Mouse (Mus musculus) frontal cortex, postnatal 36 days (tissue): ENCODE data around the gene Olfr1164.

ENCODE experiments used
- DNase-seq, 2 experiments: peaks; one replicate each; pipeline ENCODE4 v3.0.0; 2022; ENCODE audit warnings: low spot score in 2 of 2

Gene Olfr1164

DNA sequence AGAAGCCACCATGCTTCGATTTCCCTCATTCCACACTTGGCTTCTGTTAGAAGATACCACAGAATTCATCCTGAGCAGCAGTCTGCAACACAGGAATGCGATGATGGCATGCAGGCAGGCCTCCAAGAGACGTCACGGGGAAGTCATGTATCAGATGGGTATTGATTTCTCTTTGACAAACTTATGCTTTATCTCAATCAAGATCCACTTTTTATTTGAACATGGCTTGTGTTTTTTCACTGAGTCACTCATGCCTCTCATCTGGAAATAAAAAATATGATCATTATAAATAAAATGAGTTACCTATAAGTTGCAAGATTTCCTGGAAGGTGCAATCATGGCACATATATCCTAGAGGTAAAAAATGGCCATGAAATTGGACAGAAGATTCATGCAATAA is at the start of gene Olfr1164:
Gene Olfr1164 (minus strand): TSS at position 101 of the 400 bp plus-strand sequence.
- DNase-seq, result no peak

- DNase-seq, result no peak
Observed at GRCm38 (mm10) chr2:88128172-88128571, 34.4 kb upstream of the Olfr1164 start, which contains the start of gene Olfr1166. TSS of gene Olfr1166 (minus strand) at chr2:88128272.

DNA sequence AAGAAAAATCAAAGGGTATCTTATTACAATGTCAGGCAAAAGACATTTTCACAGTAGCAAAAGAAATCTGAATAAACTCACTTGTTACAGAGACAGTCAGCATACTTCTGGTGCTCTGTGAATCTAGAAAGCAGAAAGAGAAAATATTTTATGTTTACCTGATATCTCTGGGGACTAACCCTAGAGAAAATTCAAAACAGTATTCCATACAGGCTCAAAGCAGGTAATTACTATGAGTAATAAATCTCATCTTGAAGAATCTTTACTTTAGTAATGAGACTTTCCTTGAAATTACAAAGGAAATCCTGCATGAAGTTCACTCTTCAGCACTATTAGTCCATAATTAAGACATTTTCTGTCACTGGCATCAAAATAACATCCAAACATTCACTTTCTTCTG is 22.0 kb downstream of the Olfr1164 start, which contains the start of gene Olfr1163:
Gene Olfr1163 (minus strand): TSS at position 101 of the 400 bp plus-strand sequence.
- no peak for DNase-seq

DNA sequence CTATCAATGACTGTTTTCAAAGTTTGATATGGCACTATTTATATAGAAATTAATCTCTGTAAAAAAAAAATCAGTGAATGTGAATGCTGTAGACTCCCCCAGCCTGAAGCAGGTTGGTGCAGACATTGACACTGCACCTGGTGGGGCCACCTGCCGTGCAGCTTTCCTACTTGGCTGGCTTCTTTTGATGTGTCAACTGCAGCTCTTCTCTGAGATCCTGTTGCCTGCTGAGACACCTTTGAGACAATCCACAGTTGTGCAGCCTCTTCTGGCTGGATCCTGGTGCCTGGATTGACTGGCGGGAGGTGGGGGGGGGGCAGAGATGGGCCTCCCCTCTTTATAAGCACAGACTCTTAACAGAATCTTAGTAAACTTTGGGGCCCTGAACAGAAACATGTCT is 30.2 kb downstream of the Olfr1164 start:
- DNase-seq, result no peak

- no peak for DNase-seq
Observed at GRCm38 (mm10) chr2:88051029-88051428, 42.7 kb downstream of the Olfr1164 start, which contains the start of gene Olfr1162. TSS of gene Olfr1162 (minus strand) at chr2:88051129.
